Mouse (Mus musculus): Measurements from ENCODE around the gene Lin28b.
"Not testable (repeated sequence)": the region's sequence is repeated elsewhere in the genome, so short reads cannot be mapped to it uniquely, and the experiment has no call there.

Lin28b gene

DNA sequence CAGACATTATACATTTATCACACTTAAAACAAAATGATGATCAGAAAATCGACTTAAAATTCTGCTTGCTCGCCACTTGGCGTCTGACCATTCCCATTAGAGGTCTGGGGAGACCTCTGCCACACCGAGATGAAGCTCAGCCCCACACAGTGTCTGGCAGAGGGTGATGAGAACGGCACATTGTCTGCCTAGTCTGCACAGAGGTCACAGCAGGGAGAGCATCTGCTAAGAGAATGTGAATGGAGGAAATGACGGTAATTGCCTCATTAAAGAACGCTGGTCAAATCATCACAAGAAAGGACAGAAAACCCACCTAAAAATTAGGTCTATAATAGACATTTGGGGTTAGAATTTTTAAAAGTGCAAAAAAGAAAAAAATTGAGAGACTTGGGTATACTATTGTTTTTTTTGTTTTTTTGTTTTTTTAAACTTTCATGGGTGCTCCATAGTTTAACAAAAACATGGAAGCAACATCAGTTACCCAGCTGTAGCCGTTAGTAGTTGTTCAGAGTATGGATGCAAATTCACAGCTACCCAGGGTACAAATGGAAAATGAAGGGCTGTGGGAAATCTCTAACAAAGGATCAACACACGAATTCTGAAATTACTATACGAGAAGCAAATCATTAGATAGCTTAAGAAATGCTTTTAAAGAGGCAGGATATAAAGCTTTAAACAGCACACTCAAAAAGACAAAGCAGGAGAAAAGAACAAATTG, 75.4 kb downstream of the Lin28b start:
- DNase-seq: no peak

DNA sequence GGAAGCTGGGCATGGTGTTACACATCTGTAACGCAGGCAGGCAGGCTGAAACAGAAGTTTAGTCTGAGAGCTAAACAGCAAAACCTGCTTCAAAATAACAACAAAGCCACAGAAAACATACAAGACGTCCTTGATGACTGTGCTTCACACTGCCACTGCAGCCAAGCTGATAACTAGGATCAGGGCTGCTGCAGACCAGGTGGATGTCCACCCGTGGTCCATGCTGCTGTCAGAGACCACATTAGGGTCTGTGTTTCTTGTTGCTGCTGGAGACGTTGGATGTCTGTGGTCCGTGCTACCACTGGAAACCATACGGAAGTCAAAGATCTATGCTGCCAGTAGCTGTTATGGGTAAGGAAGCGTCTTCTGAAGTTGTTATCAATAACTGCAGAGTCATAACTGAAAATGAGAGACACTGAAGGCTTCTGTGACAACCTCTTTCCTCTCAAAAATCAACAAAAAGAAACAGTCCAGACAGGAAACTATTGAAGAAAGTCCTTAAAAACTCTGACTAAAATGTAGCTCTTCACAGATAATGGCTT, 86.4 kb downstream of the Lin28b start:
- DNase-seq: no peak

- no peak for DNase-seq
Measured at GRCm38 (mm10) chr10:45398211-45398610, 88.0 kb downstream of the Lin28b start.

- DNase-seq: no peak
Measured at GRCm38 (mm10) chr10:45382637-45382958, 103.6 kb downstream of the Lin28b start.

- DNase-seq: no peak
Measured at GRCm38 (mm10) chr10:45381937-45382636, 104.1 kb downstream of the Lin28b start.

DNA sequence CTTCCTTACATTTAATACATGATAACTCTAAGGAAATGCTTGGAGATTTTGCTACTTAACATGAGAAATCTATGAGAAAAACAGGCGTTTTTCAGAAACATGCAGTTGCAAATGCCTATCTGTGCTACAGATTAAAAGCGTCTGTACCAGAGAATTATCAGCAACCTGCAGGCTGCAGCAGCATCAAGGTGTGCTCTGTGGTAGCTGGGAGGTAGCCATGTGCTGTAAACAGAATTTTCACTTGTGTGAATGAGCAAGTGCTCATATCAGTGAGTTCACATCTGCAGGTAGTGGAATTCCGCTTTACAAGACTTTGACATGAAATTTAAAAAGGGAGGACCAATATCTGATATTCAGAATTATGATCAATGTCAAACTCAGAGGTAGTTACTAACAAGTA, 107.9 kb downstream of the Lin28b start:
- no peak for DNase-seq

GRCm38 (mm10) chr10:45372994-45373692, 113.1 kb downstream of the Lin28b start:
- DNase-seq: peak; percentile 39 to 45

- no peak for DNase-seq
Measured at GRCm38 (mm10) chr10:45370545-45370944, 115.7 kb downstream of the Lin28b start.

DNA sequence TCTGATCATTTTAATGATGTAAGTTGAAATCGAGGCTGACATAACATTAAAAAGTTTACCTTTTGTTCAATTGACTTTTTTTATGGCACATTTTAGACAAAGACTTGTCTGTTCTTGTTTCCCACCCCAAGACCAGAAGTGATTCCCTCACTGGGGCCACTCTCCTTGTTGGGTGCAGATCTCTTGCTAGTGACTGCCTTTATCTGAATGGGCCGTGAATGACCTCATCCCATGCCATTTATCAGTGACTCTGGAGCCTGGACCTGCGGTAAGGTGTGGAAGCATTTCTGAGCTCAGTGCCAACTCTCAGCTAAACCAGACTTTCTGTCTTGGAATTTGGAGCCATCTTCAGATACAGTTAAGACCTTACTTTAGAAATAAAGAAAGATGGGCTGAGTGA, 116.6 kb downstream of the Lin28b start:
- no peak for DNase-seq

GRCm38 (mm10) chr10:45366987-45367705, 119.0 kb downstream of the Lin28b start:
- no peak for DNase-seq

GRCm38 (mm10) chr10:45363396-45363795, 122.8 kb downstream of the Lin28b start:
- no peak for DNase-seq

DNA sequence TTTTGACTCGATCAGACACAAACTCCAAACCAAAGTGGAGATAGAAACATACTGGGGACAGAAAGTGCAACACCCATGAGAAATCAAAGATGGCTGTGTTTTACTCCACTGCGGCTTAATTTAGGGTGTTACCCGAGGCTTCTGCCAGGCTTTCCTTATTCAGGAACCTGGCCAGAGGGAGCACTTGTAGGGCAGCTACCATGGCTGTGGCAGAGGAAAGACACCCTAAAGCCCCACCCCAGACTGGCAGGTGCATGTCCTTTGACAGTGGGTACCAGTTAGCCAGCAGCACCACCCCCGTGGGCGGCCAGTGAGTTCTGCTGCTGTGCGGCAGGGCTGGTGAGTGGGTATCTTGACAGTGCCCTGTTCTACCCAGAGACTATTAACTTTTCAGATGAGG, 130.1 kb downstream of the Lin28b start:
- no peak for DNase-seq

DNA sequence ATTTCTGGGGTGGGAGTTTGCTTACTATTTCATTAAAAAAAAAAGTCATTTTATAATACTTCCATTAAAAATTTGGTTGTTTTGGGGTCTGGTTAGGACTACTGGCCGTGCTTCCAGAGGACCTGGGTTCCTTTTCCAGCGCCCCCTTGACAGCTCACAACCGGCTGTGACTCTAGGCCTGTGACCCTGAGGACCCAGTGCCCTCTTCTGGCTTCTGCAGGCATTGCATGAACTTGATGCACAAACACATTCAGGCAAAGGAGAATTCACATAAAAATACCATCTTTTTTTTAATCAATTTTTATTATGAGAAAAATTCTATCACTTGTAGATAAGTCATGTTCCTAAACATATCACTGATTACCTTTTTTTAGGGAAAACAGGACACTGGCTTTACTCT, 138.1 kb downstream of the Lin28b start:
- DNase-seq: not testable (repeated sequence)

- no peak for DNase-seq
Measured at GRCm38 (mm10) chr10:45345217-45345616, 141.0 kb downstream of the Lin28b start.

GRCm38 (mm10) chr10:45344381-45344780, 141.8 kb downstream of the Lin28b start:
- DNase-seq: no peak

DNA sequence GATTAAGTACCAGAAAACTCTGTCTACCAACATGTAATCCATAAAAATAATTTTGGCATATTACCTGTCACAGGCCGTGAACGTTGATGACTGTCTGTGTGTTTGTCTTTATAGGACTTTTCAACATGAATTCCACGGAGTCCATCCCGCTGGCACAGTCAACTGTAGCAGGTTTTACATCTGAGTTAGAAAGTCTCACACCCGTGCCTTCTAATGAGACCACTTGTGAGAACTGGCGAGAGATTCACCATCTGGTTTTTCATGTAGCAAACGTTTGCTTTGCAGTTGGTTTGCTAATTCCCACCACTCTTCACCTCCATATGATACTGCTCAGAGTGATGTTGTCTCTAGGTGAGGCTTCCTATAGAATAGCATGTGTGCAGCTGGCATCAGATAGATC, 147.1 kb downstream of the Lin28b start:
- no peak for DNase-seq

DNA sequence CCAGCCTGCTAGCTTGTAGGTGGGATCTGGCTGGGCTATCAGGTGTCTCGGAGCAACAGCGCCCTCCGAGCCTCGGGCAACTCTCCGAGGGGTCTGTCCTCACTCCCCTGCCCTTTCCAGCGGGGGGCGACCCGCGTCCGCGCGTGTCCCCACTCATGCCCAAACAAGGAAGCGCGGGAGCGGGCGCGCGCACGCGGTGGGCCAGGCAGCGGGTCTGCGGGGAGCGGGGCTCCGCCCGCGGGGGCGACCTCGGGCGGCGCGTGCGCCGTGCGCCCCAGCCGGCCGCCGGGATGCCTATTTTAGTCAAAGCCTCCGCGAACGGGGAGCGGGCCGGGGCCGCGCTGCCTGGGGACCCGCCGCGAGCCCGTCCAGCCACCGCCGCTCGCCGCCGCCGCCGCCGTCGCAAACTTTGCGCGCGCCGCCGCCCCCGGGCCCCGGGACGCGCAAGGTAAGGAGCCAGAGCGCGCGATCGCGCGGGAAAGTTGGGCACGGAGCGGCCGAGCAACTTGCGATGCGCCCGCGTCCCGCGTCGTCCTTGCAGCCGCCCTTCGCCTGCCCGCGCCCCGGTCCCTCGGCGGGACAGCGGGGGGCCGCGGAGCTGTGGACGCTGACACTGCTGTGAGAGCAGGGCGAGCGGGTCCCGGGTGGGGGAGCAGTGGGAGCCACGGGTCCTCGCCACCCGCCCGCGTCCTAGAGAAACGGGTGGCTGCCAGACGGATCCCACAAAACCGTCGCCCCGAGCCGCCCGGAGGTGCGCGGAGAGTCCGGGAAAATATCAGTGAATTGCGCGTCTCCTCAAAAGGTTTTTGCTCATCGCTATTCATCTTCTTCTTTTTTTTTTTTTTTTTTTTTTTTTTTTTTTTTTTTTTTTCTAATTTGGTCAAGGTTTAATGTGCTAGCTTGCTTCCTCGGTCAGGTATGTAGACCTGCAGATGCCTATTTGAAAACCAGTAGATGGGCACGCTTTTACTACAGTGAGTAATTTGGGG, 150.5 kb downstream of the Lin28b start, which contains the start of gene Bves:
Gene Bves (plus strand): TSS at position 339 of the 989 bp plus-strand sequence.
- no peak for DNase-seq

GRCm38 (mm10) chr10:45334925-45335324, 151.3 kb downstream of the Lin28b start:
- DNase-seq: no peak

- no peak for DNase-seq
Measured at GRCm38 (mm10) chr10:45328196-45329000, 157.8 kb downstream of the Lin28b start.
